Mouse (Mus musculus): Measurements from ENCODE around the gene Bud23.

DNA sequence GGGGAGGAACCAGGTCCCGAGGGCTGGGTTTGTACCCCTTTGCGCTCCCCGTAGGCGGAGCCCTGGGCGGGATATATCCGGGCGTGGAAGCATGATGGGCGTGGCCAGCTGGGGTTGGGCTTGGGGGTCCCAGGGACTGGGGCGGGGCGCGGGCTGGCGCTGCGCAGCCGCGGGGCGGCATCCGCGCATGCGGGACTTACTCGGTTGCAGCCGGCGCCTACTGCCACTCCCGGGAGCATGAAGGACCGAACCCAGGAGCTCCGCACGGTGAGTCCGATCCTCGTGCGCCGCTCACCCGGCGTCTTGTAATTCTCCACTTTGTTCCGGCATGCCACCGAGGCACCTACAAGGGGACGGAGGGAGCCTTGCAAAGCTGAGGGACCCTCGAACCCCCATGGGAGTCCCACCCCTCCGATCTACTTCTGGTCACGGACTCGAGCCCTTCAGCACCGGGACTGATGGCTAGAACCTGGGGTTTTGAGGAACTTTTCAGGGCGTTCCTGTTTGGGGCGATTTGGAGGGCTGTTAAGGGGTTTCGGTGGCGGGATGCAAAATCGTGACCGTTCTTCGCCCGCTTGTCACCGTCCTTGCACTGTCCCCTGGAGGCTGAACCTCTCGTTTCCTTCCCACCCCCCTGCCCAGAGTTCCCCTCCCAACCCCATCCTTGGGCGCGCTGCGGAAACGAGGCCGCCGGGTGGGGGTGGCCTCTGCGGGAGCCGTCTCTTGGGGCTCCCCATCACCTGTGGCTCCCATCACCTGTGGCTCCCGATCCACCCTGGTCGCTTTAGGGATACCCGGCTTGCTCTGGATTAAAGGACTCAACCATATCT is 41.2 kb downstream of the Bud23 start, which contains the start of gene Stx1a:
- TF ChIP-seq CTCF (IDR thresholded peaks at IDR 0.05; ENCODE audit: low read depth) (no peak), EP300 (IDR thresholded peaks at IDR 0.05; ENCODE audit: low read depth) (no peak)
